Mouse (Mus musculus) midbrain, postnatal 0 days (tissue): ENCODE measurements around the gene Taar2. TPM values are rescaled to one million over a fixed set of nuclear protein-coding genes. Genes with fewer than 3 reads are reported as not detected.

Source experiments
- ATAC-seq: fragments of 200-750 bp; cut with Nextera tagmentation; 2 replicates; pipeline ENCODE4 v1.8.0; 2017; ENCODE audit warnings: moderate number of reproducible peaks, mild to moderate bottlenecking, moderate TSS enrichment, moderate library complexity; ENCODE audit not compliant: low FRiP score
- DNase-seq: peaks from one replicate; pipeline ENCODE4 v3.0.0-alpha.2; 2015; ENCODE audit warnings: low spot score
- H3K27ac ChIP-seq: fragments of 300-500 bp; sonication (generic); 2 replicates; pipeline ENCODE4 v1.5.1; 2014; ENCODE audit warnings: low read depth, mild to moderate bottlenecking, low read length, mixed read lengths
- H3K27me3 ChIP-seq: fragments of 300-500 bp; sonication (generic); 2 replicates; pipeline ENCODE4 v1.6.1; 2014; ENCODE audit warnings: low read length, control low read depth, mixed read lengths; ENCODE audit not compliant: insufficient read depth
- H3K36me3 ChIP-seq: fragments of 300-500 bp; sonication (generic); 2 replicates; pipeline ENCODE4 v1.6.1; 2014; ENCODE audit warnings: low read length, control low read depth, mixed read lengths; ENCODE audit not compliant: insufficient read depth
- H3K4me1 ChIP-seq: fragments of 300-500 bp; sonication (generic); 2 replicates; pipeline ENCODE4 v1.6.1; 2014; ENCODE audit warnings: mild to moderate bottlenecking, control low read depth, antibody characterized with exemption, low read length, mixed read lengths; ENCODE audit not compliant: insufficient read depth
- H3K4me2 ChIP-seq: fragments of 300-500 bp; sonication (generic); 2 replicates; pipeline ENCODE4 v1.6.1; 2014; ENCODE audit warnings: low read depth, mild to moderate bottlenecking, low read length, mixed read lengths; ENCODE audit not compliant: poor library complexity, severe bottlenecking
- H3K4me3 ChIP-seq: fragments of 300-500 bp; sonication (generic); 2 replicates; pipeline ENCODE4 v1.5.1; 2014; ENCODE audit warnings: low read depth, mild to moderate bottlenecking, low read length, moderate library complexity
- H3K9ac ChIP-seq: fragments of 300-500 bp; sonication (generic); replicated peaks from 2 replicates; pipeline ENCODE4 v1.6.1; 2014; ENCODE audit warnings: mild to moderate bottlenecking, low read length, moderate library complexity, mixed read lengths; ENCODE audit not compliant: poor library complexity, severe bottlenecking
- H3K9me3 ChIP-seq: fragments of 300-500 bp; sonication (generic); 2 replicates; pipeline ENCODE4 v1.6.1; 2016; ENCODE audit warnings: low read length, control low read depth
- CTCF ChIP-seq: IDR thresholded peaks from 2 replicates; pipeline ENCODE4 v1.5.1; 2016; ENCODE audit warnings: antibody characterized with exemption, mild to moderate bottlenecking
- WGBS: fragments of 180-500 bp; shearing (Covaris S2); extraction: QIAGEN DNeasy Blood & Tissue Kit; methylation state at CpG from one replicate; pipeline ENCODE4 v1.1.7; 2014; 5-methylcytosine and 5-hydroxymethylcytosine counted together
- polyA plus RNA-seq: library from polyadenylated mRNA; unstranded; fragments of >200 nt; fragmentation: Nextera tagmentation; extraction: Ambion mirVana; gene quantifications from 2 replicates; pipeline ENCODE4 v1.2.1, GENCODE M21; 2015
- total RNA-seq: library from RNA; depleted of rRNA; stranded (reverse); fragments of >200 nt; gene quantifications from 2 replicates; pipeline ENCODE4 v1.2.3, GENCODE M21; 2014; rRNA removed

The Taar2 gene
- total RNA-seq (not detected in 2 replicates), polyA plus RNA-seq (not detected in 2 replicates)

- DNase-seq, result no peak
Observed at GRCm38 (mm10) chr10:23938312-23938711, at the start of gene Taar2. Taar2 (plus strand) TSS chr10:23938572.

DNA sequence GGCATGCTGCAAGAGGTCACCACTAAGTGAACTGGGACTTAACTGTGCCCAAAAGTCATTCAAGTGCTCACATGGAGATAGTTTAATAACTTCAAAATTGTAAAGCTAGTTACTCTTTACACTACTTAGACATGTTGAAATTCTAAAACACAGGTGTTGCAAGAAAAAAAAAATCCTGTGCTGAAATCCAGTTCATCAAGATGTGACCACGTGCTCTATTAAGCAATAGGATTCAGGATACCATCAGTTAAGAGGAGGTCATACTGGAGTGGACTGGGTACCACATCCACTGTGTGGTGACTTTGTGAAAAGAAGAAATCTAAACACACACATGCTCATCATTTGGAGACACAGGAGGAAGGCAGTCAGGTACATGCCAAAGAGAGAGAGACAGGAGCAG, 45.4 kb upstream of the Taar2 start:
- no peak for TF ChIP-seq CTCF
- H3K27ac ChIP-seq, result no peak overlapping the region
- no peak overlapping the region for H3K4me2 ChIP-seq
- no peaks in the 10 kb centered on the region for H3K9me3 ChIP-seq
- no peak overlapping the region for H3K4me3 ChIP-seq
- 93% methylated on average over 1 of the region's 1 CpGs for WGBS
- H3K4me1 ChIP-seq, result no peaks in the 10 kb centered on the region
- ATAC-seq (no peak), DNase-seq (no peak)
- no peak overlapping the region for H3K9ac ChIP-seq
- H3K36me3 ChIP-seq, result no peaks in the 10 kb centered on the region
- no peaks in the 10 kb centered on the region for H3K27me3 ChIP-seq

More at GRCm38 (mm10) chr10:23938312-23938711, at the start of gene Taar2:
- no peak within 1 kb of the TSS for H3K9ac ChIP-seq
- H3K27ac ChIP-seq, result no peak within 1 kb of the TSS
- 35% methylated on average over 6 of the region's 6 CpGs for WGBS
- no peaks in the 10 kb centered on the region for H3K27me3 ChIP-seq
- H3K9me3 ChIP-seq, result no peaks in the 10 kb centered on the region
- no peak within 1 kb of the TSS for H3K4me3 ChIP-seq
- ATAC-seq, result peak; percentile 15; the same call in 1 of the 2 replicates
- no peaks in the 10 kb centered on the region for H3K4me1 ChIP-seq
- no peak for TF ChIP-seq CTCF
- H3K36me3 ChIP-seq, result no peaks in the 10 kb centered on the region
- H3K4me2 ChIP-seq, result peak within 1 kb of the TSS; percentile 26

- no peak for ATAC-seq
Observed at GRCm38 (mm10) chr10:23894601-23895349, 43.6 kb upstream of the Taar2 start, which contains the start of gene Vnn1. Vnn1 (plus strand) TSS chr10:23894688.

DNA sequence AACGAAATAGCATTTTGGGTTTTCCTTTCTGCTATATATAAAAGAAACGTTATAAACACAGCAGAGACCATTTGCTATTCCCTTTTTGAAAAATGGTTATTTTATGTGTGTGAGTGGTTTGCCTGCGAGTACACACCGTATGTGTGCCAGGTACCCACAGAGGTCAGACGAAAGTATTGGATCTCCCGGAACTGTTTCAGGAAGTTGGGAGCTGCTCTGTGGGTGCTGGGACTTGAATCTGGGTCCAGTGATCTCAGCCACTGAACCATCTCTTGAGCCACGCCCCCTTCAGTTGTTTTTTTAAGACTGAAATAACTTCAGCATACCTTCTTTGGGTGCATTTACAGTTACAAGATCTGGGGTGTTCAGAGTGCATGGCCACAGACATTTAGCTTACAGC, 43.0 kb upstream of the Taar2 start:
- DNase-seq (no peak), ATAC-seq (no peak)
- H3K9me3 ChIP-seq, result no peaks in the 10 kb centered on the region
- H3K4me2 ChIP-seq, result no peak overlapping the region
- H3K36me3 ChIP-seq, result no peaks in the 10 kb centered on the region
- H3K27ac ChIP-seq, result no peak overlapping the region
- H3K27me3 ChIP-seq, result no peaks in the 10 kb centered on the region
- H3K4me3 ChIP-seq, result no peak overlapping the region
- no peak overlapping the region for H3K9ac ChIP-seq
- TF ChIP-seq CTCF, result no peak
- no peaks in the 10 kb centered on the region for H3K4me1 ChIP-seq
- 82% methylated on average over 7 of the region's 7 CpGs for WGBS

More at GRCm38 (mm10) chr10:23894601-23895349, 43.6 kb upstream of the Taar2 start, which contains the start of gene Vnn1:
- H3K4me1 ChIP-seq, result no peaks in the 10 kb centered on the region
- peak within 1 kb of the TSS; percentile 34 for H3K4me2 ChIP-seq
- H3K27ac ChIP-seq, result no peak within 1 kb of the TSS
- H3K9me3 ChIP-seq, result no peaks in the 10 kb centered on the region
- H3K9ac ChIP-seq, result no peak within 1 kb of the TSS
- DNase-seq, result no peak
- WGBS, result 39% methylated on average over 21 of the region's 21 CpGs
- TF ChIP-seq CTCF, result no peak
- H3K4me3 ChIP-seq, result peak within 1 kb of the TSS; percentile 5
- H3K27me3 ChIP-seq, result no peaks in the 10 kb centered on the region
- H3K36me3 ChIP-seq, result no peaks in the 10 kb centered on the region

- DNase-seq (peak; percentile 3), ATAC-seq (no peak)
- H3K27ac ChIP-seq, result no peak overlapping the region
- no peak overlapping the region for H3K9ac ChIP-seq
- H3K9me3 ChIP-seq, result no peaks in the 10 kb centered on the region
- no peaks in the 10 kb centered on the region for H3K36me3 ChIP-seq
- no peak for TF ChIP-seq CTCF
- H3K27me3 ChIP-seq, result no peaks in the 10 kb centered on the region
- H3K4me1 ChIP-seq, result no peaks in the 10 kb centered on the region
- WGBS, result 23% methylated on average over 3 of the region's 3 CpGs
- H3K4me3 ChIP-seq, result no peak overlapping the region
- no peak overlapping the region for H3K4me2 ChIP-seq
Observed at GRCm38 (mm10) chr10:23901119-23901518, 37.3 kb upstream of the Taar2 start.

DNA sequence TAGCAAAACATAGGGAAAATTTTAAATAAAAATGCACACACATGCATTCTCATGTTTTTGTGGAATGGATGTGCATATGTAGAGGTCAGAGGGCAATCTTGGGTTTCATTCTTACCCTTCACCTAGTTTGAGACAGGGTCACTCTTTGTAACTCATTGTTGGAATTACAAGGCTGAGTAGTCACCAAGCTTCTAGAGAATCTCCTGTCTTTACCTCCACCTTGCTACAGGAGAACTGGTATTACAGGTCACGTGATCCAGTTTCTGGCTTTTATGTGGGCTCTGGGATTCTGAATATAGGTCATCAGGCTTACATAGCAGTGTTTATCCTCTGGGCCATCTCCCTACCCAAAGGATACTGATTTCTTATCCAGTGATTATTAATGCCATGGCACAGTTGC, 32.7 kb upstream of the Taar2 start:
- WGBS, result 87% methylated on average over 1 of the region's 1 CpGs
- H3K4me2 ChIP-seq, result no peak overlapping the region

More for the DNA sequence above, 32.7 kb upstream of the Taar2 start:
- H3K9me3 ChIP-seq, result no peaks in the 10 kb centered on the region
- no peak overlapping the region for H3K9ac ChIP-seq
- no peaks in the 10 kb centered on the region for H3K4me1 ChIP-seq
- no peaks in the 10 kb centered on the region for H3K27me3 ChIP-seq
- no peak for DNase-seq
- no peak overlapping the region for H3K27ac ChIP-seq
- H3K36me3 ChIP-seq, result no peaks in the 10 kb centered on the region
- no peak for ATAC-seq
- no peak for TF ChIP-seq CTCF
- H3K4me3 ChIP-seq, result no peak overlapping the region
